Mouse (Mus musculus) gastrocnemius, adult 18-20 months (tissue): Measurements from ENCODE around the gene Vax1. TPM values are rescaled to one million over a fixed set of nuclear protein-coding genes. Genes with fewer than 3 reads are reported as not detected.

Experiments
- DNase-seq: peaks from one replicate; pipeline ENCODE4 v3.0.0; 2021; ENCODE audit warnings: low spot score
- long read RNA-seq, 2 experiments: library from polyadenylated mRNA; stranded (forward); transcript quantifications; one replicate each; pipeline ENCODE4 v2.0.0; 2021
- total RNA-seq, 2 experiments: library from RNA; stranded (reverse); gene quantifications; 2 replicates each; pipeline ENCODE4 v1.2.3; 2021

The Vax1 gene
- not detected for total RNA-seq
- long read RNA-seq, experiment 1, result 0 reads
- long read RNA-seq, experiment 2, result 0 reads

- DNase-seq, result no peak
Observed at GRCm38 (mm10) chr19:59169936-59170765, at the start of gene Vax1. TSS of gene Vax1 (minus strand) at chr19:59170056.

- no peak for DNase-seq
Observed at GRCm38 (mm10) chr19:59218991-59219390, 49.1 kb upstream of the Vax1 start, which contains the start of gene Kcnk18. TSS of gene Kcnk18 (plus strand) at chr19:59219214.

GRCm38 (mm10) chr19:59216891-59217290, 47.0 kb upstream of the Vax1 start:
- DNase-seq, result no peak

- DNase-seq, result no peak
Observed at GRCm38 (mm10) chr19:59208986-59209385, 39.1 kb upstream of the Vax1 start.

- peak; percentile 42 for DNase-seq
Observed at GRCm38 (mm10) chr19:59208475-59208874, 38.6 kb upstream of the Vax1 start.

- DNase-seq, result peak; percentile 35
Observed at GRCm38 (mm10) chr19:59198161-59198560, 28.3 kb upstream of the Vax1 start.

- no peak for DNase-seq
Observed at GRCm38 (mm10) chr19:59196111-59196666, 26.3 kb upstream of the Vax1 start.

GRCm38 (mm10) chr19:59195181-59195770, 25.4 kb upstream of the Vax1 start:
- DNase-seq, result no peak

- DNase-seq, result no peak
Observed at GRCm38 (mm10) chr19:59193986-59194820, 24.3 kb upstream of the Vax1 start.

- DNase-seq, result no peak
Observed at GRCm38 (mm10) chr19:59193456-59193855, 23.6 kb upstream of the Vax1 start.

GRCm38 (mm10) chr19:59192491-59192890, 22.6 kb upstream of the Vax1 start:
- no peak for DNase-seq

- no peak for DNase-seq
Observed at GRCm38 (mm10) chr19:59191123-59191505, 21.3 kb upstream of the Vax1 start.

GRCm38 (mm10) chr19:59190431-59191122, 20.7 kb upstream of the Vax1 start:
- DNase-seq, result no peak

- no peak for DNase-seq
Observed at GRCm38 (mm10) chr19:59188981-59189380, 19.1 kb upstream of the Vax1 start.

GRCm38 (mm10) chr19:59184000-59184399, 14.1 kb upstream of the Vax1 start:
- no peak for DNase-seq

- DNase-seq, result no peak
Observed at GRCm38 (mm10) chr19:59173341-59174015, 3.6 kb upstream of the Vax1 start.

GRCm38 (mm10) chr19:59172781-59173180, 2.9 kb upstream of the Vax1 start:
- no peak for DNase-seq

- DNase-seq, result no peak
Observed at GRCm38 (mm10) chr19:59171871-59172245, 2.0 kb upstream of the Vax1 start.

GRCm38 (mm10) chr19:59171151-59171870, 1.5 kb upstream of the Vax1 start:
- no peak for DNase-seq

- DNase-seq, result no peak
Observed at GRCm38 (mm10) chr19:59170766-59171095, 875 bp upstream of the Vax1 start.
